Mouse (Mus musculus) cerebellum, adult 9-11 months (tissue): ENCODE data around the gene Pycard.
A peak's percentile ranks its signal among the peaks of the same experiment; 100 is the strongest.
"Not testable (repeated sequence)": the region's sequence is repeated elsewhere in the genome, so short reads cannot be mapped to it uniquely, and the experiment has no call there.

Source experiments
- DNase-seq: peaks from one replicate; pipeline ENCODE4 v3.0.0; 2022

Pycard gene

GRCm38 (mm10) chr7:127993341-127993977, at the start of gene Pycard:
TSS of gene Pycard (minus strand) at chr7:127993867.
- no peak for DNase-seq

GRCm38 (mm10) chr7:128042161-128042820, 48.6 kb upstream of the Pycard start:
- DNase-seq, result not testable (repeated sequence)

GRCm38 (mm10) chr7:128033616-128034015, 39.9 kb upstream of the Pycard start:
- DNase-seq, result no peak

- no peak for DNase-seq
Measured at GRCm38 (mm10) chr7:128032989-128033293, 39.3 kb upstream of the Pycard start.

- DNase-seq, result no peak
Measured at GRCm38 (mm10) chr7:128032290-128032988, 38.8 kb upstream of the Pycard start.

- DNase-seq, result no peak
Measured at GRCm38 (mm10) chr7:128031403-128031976, 37.8 kb upstream of the Pycard start.

- DNase-seq, result no peak
Measured at GRCm38 (mm10) chr7:128025381-128025780, 31.7 kb upstream of the Pycard start.

- DNase-seq, result no peak
Measured at GRCm38 (mm10) chr7:128024932-128025331, 31.3 kb upstream of the Pycard start.

- no peak for DNase-seq
Measured at GRCm38 (mm10) chr7:128024364-128024763, 30.7 kb upstream of the Pycard start.

- DNase-seq, result no peak
Measured at GRCm38 (mm10) chr7:128023565-128023964, 29.9 kb upstream of the Pycard start.

GRCm38 (mm10) chr7:128022974-128023373, 29.3 kb upstream of the Pycard start:
- DNase-seq, result no peak

GRCm38 (mm10) chr7:128019187-128019586, 25.5 kb upstream of the Pycard start:
- no peak for DNase-seq

- DNase-seq, result no peak
Measured at GRCm38 (mm10) chr7:128018275-128018674, 24.6 kb upstream of the Pycard start.

GRCm38 (mm10) chr7:128016650-128017049, 23.0 kb upstream of the Pycard start:
- no peak for DNase-seq

GRCm38 (mm10) chr7:128016134-128016533, 22.5 kb upstream of the Pycard start:
- DNase-seq, result not testable (repeated sequence)

- no peak for DNase-seq
Measured at GRCm38 (mm10) chr7:128013116-128013515, 19.4 kb upstream of the Pycard start.

GRCm38 (mm10) chr7:128012136-128012780, 18.6 kb upstream of the Pycard start:
- DNase-seq, result no peak

- no peak for DNase-seq
Measured at GRCm38 (mm10) chr7:128009715-128010340, 16.2 kb upstream of the Pycard start.

- no peak for DNase-seq
Measured at GRCm38 (mm10) chr7:128006193-128006592, 12.5 kb upstream of the Pycard start.

- DNase-seq, result no peak
Measured at GRCm38 (mm10) chr7:128004487-128005362, 11.1 kb upstream of the Pycard start.

- no peak for DNase-seq
Measured at GRCm38 (mm10) chr7:128004150-128004486, 10.5 kb upstream of the Pycard start.

GRCm38 (mm10) chr7:128003688-128004087, 10.0 kb upstream of the Pycard start, which contains the start of gene Trim72:
TSS of gene Trim72 (plus strand) at chr7:128003949.
- DNase-seq, result peak; percentile 88
